Mouse (Mus musculus) CH12.LX (cell line): ENCODE results near the gene Lrrc4.

Experiments
- CHD1 ChIP-seq: IDR thresholded peaks from 2 replicates; pipeline ENCODE4 v1.6.1; 2012; ENCODE audit warnings: low read depth, low read length, improper control_type of control experiment, inconsistent platforms
- CTCF ChIP-seq, 2 experiments: IDR thresholded peaks in 1 of 2; conservative IDR thresholded peaks in 1 of 2; 2 replicates each; pipeline ENCODE4 v1.5.1; 2011 to 2012; ENCODE audit warnings: low read depth in 2 of 2, low read length in 2 of 2, improper control_type of control experiment in 1 of 2, inconsistent platforms in 1 of 2, mild to moderate bottlenecking in 1 of 2, moderate library complexity in 1 of 2
- ELF1 ChIP-seq: IDR thresholded peaks from 2 replicates; pipeline ENCODE4 v1.6.1; 2014; ENCODE audit warnings: low read depth, mild to moderate bottlenecking, inconsistent platforms, low read length, improper control_type of control experiment
- POLR2A ChIP-seq: IDR thresholded peaks from 2 replicates; pipeline ENCODE4 v1.6.1; 2011; ENCODE audit warnings: low read depth, mild to moderate bottlenecking, improper control_type of control experiment, low read length
- POLR2AphosphoS2 ChIP-seq: IDR thresholded peaks from 2 replicates; pipeline ENCODE4 v1.6.1; 2011; ENCODE audit warnings: low read depth, low read length, improper control_type of control experiment
- ZKSCAN1 ChIP-seq: IDR thresholded peaks from 2 replicates; pipeline ENCODE4 v1.6.1; 2012; ENCODE audit warnings: low read depth, inconsistent platforms, low read length, improper control_type of control experiment, borderline replicate concordance

DNA sequence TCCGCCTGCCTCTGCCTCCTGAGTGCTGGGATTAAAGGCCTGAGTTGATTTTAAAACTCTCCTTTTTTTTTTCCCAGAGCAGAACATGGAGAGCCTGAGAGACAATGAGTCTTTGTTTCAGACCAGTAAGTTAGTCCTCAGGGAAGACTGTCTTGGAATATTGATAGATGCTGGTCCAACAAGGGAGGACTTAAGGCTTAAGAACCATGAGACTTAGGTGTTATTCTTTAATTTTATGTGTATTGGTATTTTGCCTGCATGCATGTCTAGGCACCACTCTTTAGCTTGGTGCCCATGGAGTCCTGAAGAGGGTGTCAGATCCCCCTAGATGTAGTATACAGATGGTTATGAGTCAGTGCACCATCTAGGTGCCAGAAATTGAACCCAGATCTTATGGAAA is 156.9 kb downstream of the Lrrc4 start:
- TF ChIP-seq ZKSCAN1, result no peak
- TF ChIP-seq CTCF (conservative IDR thresholded peaks at IDR 0.05 in 1 of 2, IDR thresholded peaks at IDR 0.05 in 1 of 2; ENCODE audit: low read depth in 2 of 2, low read length in 2 of 2), result no peak
- TF ChIP-seq POLR2A, result no peak
- TF ChIP-seq ELF1, result no peak
- TF ChIP-seq CHD1, result no peak
- TF ChIP-seq POLR2AphosphoS2, result no peak
